Mouse (Mus musculus) limb, embryonic 14.5 days (tissue): ENCODE results near the gene Tmc2. TPM values are rescaled to one million over a fixed set of nuclear protein-coding genes. Genes with fewer than 3 reads are reported as not detected.

Experiments
- ATAC-seq: fragments of 200-750 bp; cut with Nextera tagmentation; 2 replicates; pipeline ENCODE4 v1.8.0; 2017; ENCODE audit warnings: low read depth, moderate number of reproducible peaks, moderate TSS enrichment; ENCODE audit not compliant: low FRiP score
- DNase-seq: peaks from one replicate; pipeline ENCODE4 v3.0.0-alpha.2; 2015; ENCODE audit warnings: low spot score
- H3K27ac ChIP-seq: fragments of 300-500 bp; sonication (generic); replicated peaks from 2 replicates; pipeline ENCODE4 v1.5.1; 2014; ENCODE audit warnings: low read depth, mild to moderate bottlenecking, low read length, moderate library complexity, mixed read lengths
- H3K27me3 ChIP-seq: fragments of 300-500 bp; sonication (generic); 2 replicates; pipeline ENCODE4 v1.6.1; 2014; ENCODE audit warnings: low read length, mixed read lengths; ENCODE audit not compliant: control insufficient read depth, insufficient read depth
- H3K36me3 ChIP-seq: fragments of 300-500 bp; sonication (generic); 2 replicates; pipeline ENCODE4 v1.6.1; 2014; ENCODE audit warnings: mild to moderate bottlenecking, low read length, moderate library complexity, mixed read lengths; ENCODE audit not compliant: control insufficient read depth, insufficient read depth
- H3K4me1 ChIP-seq: fragments of 300-500 bp; sonication (generic); 2 replicates; pipeline ENCODE4 v1.6.1; 2014; ENCODE audit warnings: antibody characterized with exemption, low read length, mixed read lengths; ENCODE audit not compliant: control insufficient read depth, insufficient read depth
- H3K4me2 ChIP-seq: fragments of 300-500 bp; sonication (generic); replicated peaks from 2 replicates; pipeline ENCODE4 v1.6.1; 2014; ENCODE audit warnings: low read depth, mild to moderate bottlenecking, low read length, moderate library complexity; ENCODE audit not compliant: severe bottlenecking
- H3K4me3 ChIP-seq: fragments of 300-500 bp; sonication (generic); replicated peaks from 2 replicates; pipeline ENCODE4 v1.5.1; 2014; ENCODE audit warnings: low read length
- H3K9ac ChIP-seq: fragments of 300-500 bp; sonication (generic); 2 replicates; pipeline ENCODE4 v1.6.1; 2014; ENCODE audit warnings: mild to moderate bottlenecking, low read depth, low read length, moderate library complexity; ENCODE audit not compliant: severe bottlenecking
- H3K9me3 ChIP-seq: fragments of 300-500 bp; sonication (generic); 2 replicates; pipeline ENCODE4 v1.6.1; 2016; ENCODE audit warnings: low read length; ENCODE audit not compliant: control insufficient read depth
- POLR2A ChIP-seq: fragments of 200-500 bp; IDR thresholded peaks from 2 replicates; pipeline ENCODE4 v1.8.0; 2012; ENCODE audit warnings: inconsistent platforms, mild to moderate bottlenecking, moderate library complexity, borderline replicate concordance; ENCODE audit not compliant: insufficient read depth, insufficient read length; ENCODE audit errors: extremely low read depth
- WGBS: fragments of 180-500 bp; shearing (Covaris S2); extraction: QIAGEN DNeasy Blood & Tissue Kit; methylation state at CpG from one replicate; pipeline ENCODE4 v1.1.7; 2014; 5-methylcytosine and 5-hydroxymethylcytosine counted together
- polyA plus RNA-seq, 2 experiments: library from polyadenylated mRNA; depleted of rRNA in 1 of 2; stranded (reverse) in 1 of 2; unstranded in 1 of 2; fragments of >200 nt; fragmentation: Nextera tagmentation in 1 of 2; extraction: Ambion mirVana in 1 of 2; gene quantifications; 2 replicates each; pipeline versions ENCODE4 v1.2.1 to v1.2.3; 2012 to 2014

The Tmc2 gene
- polyA plus RNA-seq, 2 experiments = 0.04 TPM; not detected in 1

DNA sequence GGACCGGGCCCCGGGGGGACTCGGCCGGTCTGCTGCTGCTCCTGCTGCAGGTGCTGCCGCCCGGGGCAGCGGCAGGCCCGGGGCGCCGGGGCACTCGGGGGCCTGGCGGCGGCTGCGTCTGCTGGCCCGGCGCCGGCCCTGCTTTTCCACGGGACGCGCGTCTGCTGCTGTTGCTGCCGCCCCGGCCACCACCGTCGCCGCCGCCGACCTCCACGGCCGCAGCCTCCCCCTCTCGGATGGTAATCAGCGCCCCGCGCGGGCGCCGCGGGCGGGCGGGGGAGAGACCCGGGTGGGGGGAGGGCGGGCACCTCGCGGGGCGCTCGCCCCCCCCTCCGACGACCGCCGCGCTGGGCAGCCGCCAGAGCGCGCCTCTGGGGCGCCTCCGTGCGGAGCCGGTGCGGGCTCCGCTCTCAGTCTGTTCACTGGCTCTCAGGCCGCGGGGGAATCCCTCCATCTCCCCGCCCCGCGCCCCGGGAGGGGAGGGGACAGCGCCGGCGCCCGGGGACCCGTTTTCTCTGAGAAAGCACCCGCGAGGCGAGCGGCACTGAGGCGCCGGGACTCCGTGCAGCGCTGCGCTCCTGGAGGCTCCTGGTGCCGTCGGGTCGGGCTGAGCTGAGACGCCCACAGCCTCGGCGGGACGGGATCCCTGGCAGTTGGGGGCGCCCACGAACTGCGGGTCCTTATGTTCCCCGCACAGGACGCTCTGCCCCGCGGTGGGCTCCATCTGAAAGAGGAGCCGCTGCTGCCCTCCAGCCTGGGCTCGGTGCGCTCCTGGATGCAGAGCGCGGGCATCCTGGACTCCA lies 100.5 kb downstream of the Tmc2 start:
- no peaks in the 10 kb centered on the region for H3K9me3 ChIP-seq
- peak; percentile 54 for DNase-seq
- peaks cover 5% of the 10 kb centered on the region; the same call in 1 of the 2 replicates for H3K36me3 ChIP-seq
- peak overlapping the region; percentile 81 for H3K4me2 ChIP-seq
- TF ChIP-seq POLR2A = no peak
- peak overlapping the region; percentile 48; the same call in 1 of the 2 replicates for H3K27ac ChIP-seq
- peaks cover 11% of the 10 kb centered on the region; the same call in 1 of the 2 replicates for H3K27me3 ChIP-seq
- peak overlapping the region; percentile 84 for H3K9ac ChIP-seq
- WGBS = 1% methylated on average over 35 of the region's 99 CpGs
- peak overlapping the region; percentile 69 for H3K4me3 ChIP-seq
- peaks cover 17% of the 10 kb centered on the region for H3K4me1 ChIP-seq
- ATAC-seq = peak; percentile 45

DNA sequence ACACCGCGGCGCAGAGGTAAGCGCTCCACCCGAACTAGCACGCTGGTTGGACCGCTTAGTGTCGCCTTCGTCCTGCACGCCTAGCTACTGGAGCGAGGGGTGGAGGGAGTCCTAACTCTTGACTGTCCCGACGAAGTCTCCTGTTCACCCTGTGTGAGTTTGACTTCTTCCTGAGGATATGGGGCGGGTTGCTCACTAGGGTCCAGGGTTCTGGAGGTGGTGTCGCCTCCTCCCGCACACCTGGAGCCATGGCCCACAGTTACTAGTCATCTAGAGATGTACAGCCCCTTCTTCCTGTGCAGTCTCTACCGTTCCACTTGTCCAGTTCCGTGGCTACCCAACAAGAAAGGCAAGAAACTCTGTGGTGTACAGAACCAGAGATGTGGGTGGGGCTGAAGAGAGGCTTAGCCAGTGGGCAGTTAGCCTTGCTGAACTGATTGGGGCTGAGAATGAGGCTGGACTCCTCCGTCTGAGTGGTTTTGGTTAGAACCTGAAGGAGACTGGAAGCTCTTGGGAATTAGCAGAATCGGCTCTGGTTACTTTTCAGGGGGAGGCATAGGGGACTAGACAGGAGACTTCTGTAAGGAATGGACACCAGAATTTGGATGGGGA lies 101.2 kb downstream of the Tmc2 start:
- H3K27ac ChIP-seq = no peak overlapping the region

DNA sequence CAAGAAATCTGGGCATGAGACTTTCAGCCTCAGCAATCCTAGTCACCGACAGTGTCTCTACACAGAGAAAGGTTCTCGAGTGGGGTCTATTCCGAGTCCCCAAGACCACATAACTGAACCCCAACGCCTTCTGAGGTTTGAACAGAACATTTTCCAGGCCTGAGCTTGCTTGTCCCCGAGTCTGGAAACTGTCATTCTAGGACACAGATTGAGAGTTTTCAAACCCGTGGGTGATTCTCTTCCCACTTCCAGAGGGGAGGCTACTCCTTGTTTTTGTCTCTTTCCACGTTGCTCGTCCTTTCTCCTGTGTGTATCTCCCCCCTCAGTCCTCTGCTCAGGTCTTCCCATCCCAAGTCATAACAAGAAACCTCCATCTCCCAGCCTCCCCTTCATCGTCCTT lies 102.6 kb downstream of the Tmc2 start:
- H3K36me3 ChIP-seq = peaks cover 10% of the 10 kb centered on the region
- peaks cover 11% of the 10 kb centered on the region; the same call in 1 of the 2 replicates for H3K27me3 ChIP-seq
- H3K9me3 ChIP-seq = no peaks in the 10 kb centered on the region
- TF ChIP-seq POLR2A = no peak
- ATAC-seq = no peak
- H3K4me1 ChIP-seq = peaks cover 17% of the 10 kb centered on the region
- no peak overlapping the region for H3K9ac ChIP-seq
- no peak overlapping the region for H3K4me3 ChIP-seq
- DNase-seq = no peak
- H3K4me2 ChIP-seq = no peak overlapping the region
- no peak overlapping the region for H3K27ac ChIP-seq
- WGBS = 82% methylated on average over 9 of the region's 9 CpGs

More for the DNA sequence above, 101.2 kb downstream of the Tmc2 start:
- Histone ChIP-seq H3K4me2 (peak overlapping the region; percentile 81), H3K4me1 (peaks cover 17% of the 10 kb centered on the region), H3K4me3 (peak overlapping the region; percentile 69), H3K36me3 (peaks cover 9% of the 10 kb centered on the region; the same call in 1 of the 2 replicates), H3K9me3 (no peaks in the 10 kb centered on the region), H3K27me3 (peaks cover 11% of the 10 kb centered on the region; the same call in 1 of the 2 replicates), H3K9ac (peak overlapping the region; percentile 84)
- WGBS = 7% methylated on average over 20 of the region's 20 CpGs
- TF ChIP-seq POLR2A = no peak
- ATAC-seq (peak; percentile 28), DNase-seq (no peak)

DNA sequence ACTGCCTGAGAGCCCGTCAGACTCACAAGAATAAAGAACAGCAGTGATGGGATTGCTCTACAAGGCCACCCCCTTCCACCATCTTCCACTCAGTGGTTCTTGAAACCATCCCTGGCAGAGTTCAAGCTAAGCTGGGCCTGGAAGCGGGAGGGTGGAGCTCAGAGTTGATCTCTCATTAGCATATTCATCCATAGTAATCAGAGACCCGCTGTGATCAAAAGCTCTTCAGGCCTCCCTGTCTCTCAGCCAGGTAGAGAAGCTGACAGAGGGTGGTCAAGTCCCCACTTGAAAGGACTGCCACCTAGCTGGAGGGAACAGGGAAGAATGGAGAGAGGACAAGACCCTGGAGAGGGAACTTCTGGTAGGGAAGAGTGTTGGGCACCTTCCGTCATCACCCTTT lies 108.0 kb downstream of the Tmc2 start:
- Histone ChIP-seq H3K9ac (no peak overlapping the region), H3K27ac (no peak overlapping the region), H3K9me3 (no peaks in the 10 kb centered on the region), H3K4me3 (no peak overlapping the region), H3K27me3 (no peaks in the 10 kb centered on the region), H3K4me2 (no peak overlapping the region), H3K4me1 (no peaks in the 10 kb centered on the region), H3K36me3 (peaks cover 37% of the 10 kb centered on the region)
- 64% methylated on average over 4 of the region's 4 CpGs for WGBS
- no peak for TF ChIP-seq POLR2A
- DNase-seq (no peak), ATAC-seq (no peak)

Other genes with a start within 250 kb of the Tmc2 start
- 3.5 and 5.0 TPM in 2 replicates for gene Tgm3, start 182.8 kb upstream of the Tmc2 start, polyA plus RNA-seq (2012; rRNA removed)
- gene Tgm3, start 182.8 kb upstream of the Tmc2 start, polyA plus RNA-seq (2014; fragmentation: Nextera tagmentation; extraction: Ambion mirVana) = 2.5 and 3.3 TPM in 2 replicates
- 0.05 and 0.10 TPM in 2 replicates for gene Tgm6, start 82.8 kb upstream of the Tmc2 start, polyA plus RNA-seq (2012; rRNA removed)
- gene Tgm6, start 82.8 kb upstream of the Tmc2 start, polyA plus RNA-seq (2014; fragmentation: Nextera tagmentation; extraction: Ambion mirVana) = 0.07 TPM in 1 of 2 replicates, not detected in the other
- gene Snrpb, start 15.8 kb upstream of the Tmc2 start, polyA plus RNA-seq (2012; rRNA removed) = 423 and 497 TPM in 2 replicates
- 578 and 606 TPM in 2 replicates for gene Snrpb, start 15.8 kb upstream of the Tmc2 start, polyA plus RNA-seq (2014; fragmentation: Nextera tagmentation; extraction: Ambion mirVana)
- gene Nop56, start 79.2 kb downstream of the Tmc2 start, polyA plus RNA-seq (2012; rRNA removed) = 319 and 357 TPM in 2 replicates
- 253 and 255 TPM in 2 replicates for gene Nop56, start 79.2 kb downstream of the Tmc2 start, polyA plus RNA-seq (2014; fragmentation: Nextera tagmentation; extraction: Ambion mirVana)
- gene Idh3b, start 89.4 kb downstream of the Tmc2 start, polyA plus RNA-seq (2012; rRNA removed) = 181 and 193 TPM in 2 replicates
- 164 and 169 TPM in 2 replicates for gene Idh3b, start 89.4 kb downstream of the Tmc2 start, polyA plus RNA-seq (2014; fragmentation: Nextera tagmentation; extraction: Ambion mirVana)
- 27.4 and 37.7 TPM in 2 replicates for gene Ebf4, start 100.0 kb downstream of the Tmc2 start, polyA plus RNA-seq (2012; rRNA removed)
- 5.7 and 6.1 TPM in 2 replicates for gene Ebf4, start 100.0 kb downstream of the Tmc2 start, polyA plus RNA-seq (2014; fragmentation: Nextera tagmentation; extraction: Ambion mirVana)
- 112 and 129 TPM in 2 replicates for gene Cpxm1, start 202.4 kb downstream of the Tmc2 start, polyA plus RNA-seq (2012; rRNA removed)
- gene Cpxm1, start 202.4 kb downstream of the Tmc2 start, polyA plus RNA-seq (2014; fragmentation: Nextera tagmentation; extraction: Ambion mirVana) = 108 and 125 TPM in 2 replicates
- gene Gm28372, start 210.0 kb downstream of the Tmc2 start, polyA plus RNA-seq (2012; rRNA removed) = not detected in 2 replicates
- not detected in 2 replicates for gene Gm28372, start 210.0 kb downstream of the Tmc2 start, polyA plus RNA-seq (2014; fragmentation: Nextera tagmentation; extraction: Ambion mirVana)
- not detected in 2 replicates for gene 1700020A23Rik, start 210.1 kb downstream of the Tmc2 start, polyA plus RNA-seq (2012; rRNA removed)
- not detected in 2 replicates for gene 1700020A23Rik, start 210.1 kb downstream of the Tmc2 start, polyA plus RNA-seq (2014; fragmentation: Nextera tagmentation; extraction: Ambion mirVana)
- gene Tmem239, start 211.3 kb downstream of the Tmc2 start, polyA plus RNA-seq (2012; rRNA removed) = not detected in 2 replicates
- gene Tmem239, start 211.3 kb downstream of the Tmc2 start, polyA plus RNA-seq (2014; fragmentation: Nextera tagmentation; extraction: Ambion mirVana) = not detected in 2 replicates
- 148 and 170 TPM in 2 replicates for gene Vps16, start 229.1 kb downstream of the Tmc2 start, polyA plus RNA-seq (2012; rRNA removed)
- gene Vps16, start 229.1 kb downstream of the Tmc2 start, polyA plus RNA-seq (2014; fragmentation: Nextera tagmentation; extraction: Ambion mirVana) = 67.0 and 82.3 TPM in 2 replicates
- 57.5 and 64.1 TPM in 2 replicates for gene Pced1a, start 229.5 kb downstream of the Tmc2 start, polyA plus RNA-seq (2012; rRNA removed)
- gene Pced1a, start 229.5 kb downstream of the Tmc2 start, polyA plus RNA-seq (2014; fragmentation: Nextera tagmentation; extraction: Ambion mirVana) = 13.0 and 13.2 TPM in 2 replicates